Mouse (Mus musculus) small intestine, adult 2 months (tissue): ENCODE measurements around the gene Aven. TPM values are rescaled to one million over a fixed set of nuclear protein-coding genes. Genes with fewer than 3 reads are reported as not detected.

Experiments used
- H3K27ac ChIP-seq: fragments of 200-500 bp; 2 replicates; pipeline ENCODE4 v1.5.1; 2012; ENCODE audit warnings: low read depth, low read length, control low read depth, inconsistent platforms; ENCODE audit not compliant: insufficient read depth
- H3K27me3 ChIP-seq: fragments of 200-500 bp; 2 replicates; pipeline ENCODE4 v1.6.1; 2012; ENCODE audit warnings: mild to moderate bottlenecking, moderate library complexity, low read length, inconsistent platforms; ENCODE audit not compliant: control insufficient read depth, insufficient read depth
- H3K36me3 ChIP-seq: fragments of 200-500 bp; 2 replicates; pipeline ENCODE4 v1.6.1; 2012; ENCODE audit warnings: mild to moderate bottlenecking, low read length, control low read depth, inconsistent platforms; ENCODE audit not compliant: control insufficient read depth, insufficient read depth
- H3K4me1 ChIP-seq: fragments of 200-500 bp; 2 replicates; pipeline ENCODE4 v1.6.1; 2012; ENCODE audit warnings: low read length, inconsistent platforms, mixed read lengths; ENCODE audit not compliant: control insufficient read depth, insufficient read depth, insufficient read length
- H3K4me3 ChIP-seq: fragments of 200-500 bp; 2 replicates; pipeline ENCODE4 v1.5.1; 2012; ENCODE audit warnings: low read depth, mild to moderate bottlenecking, control low read depth, inconsistent platforms, low read length, moderate library complexity
- CTCF ChIP-seq: fragments of 200-500 bp; IDR thresholded peaks from 2 replicates; pipeline ENCODE4 v1.5.1; 2012; ENCODE audit warnings: low read depth, mild to moderate bottlenecking, control low read depth, inconsistent platforms, low read length, moderate library complexity, mixed read lengths; ENCODE audit not compliant: insufficient replicate concordance, insufficient read length; ENCODE audit errors: extremely low read depth
- POLR2A ChIP-seq: fragments of 200-500 bp; IDR thresholded peaks from 2 replicates; pipeline ENCODE4 v1.6.1; 2012; ENCODE audit warnings: low read depth, mild to moderate bottlenecking, control low read depth, inconsistent platforms, low read length, moderate library complexity
- WGBS: fragments of 180-500 bp; shearing (Covaris S2); methylation state at CpG from one replicate; pipeline ENCODE4 v1.1.7; 2018; 5-methylcytosine and 5-hydroxymethylcytosine counted together
- polyA plus RNA-seq: library from polyadenylated mRNA; depleted of rRNA; stranded (reverse); fragments of >200 nt; gene quantifications from 2 replicates; pipeline ENCODE4 v1.2.3, GENCODE M21; 2012

The Aven gene
- polyA plus RNA-seq, 1 experiment: 2.2 TPM

DNA sequence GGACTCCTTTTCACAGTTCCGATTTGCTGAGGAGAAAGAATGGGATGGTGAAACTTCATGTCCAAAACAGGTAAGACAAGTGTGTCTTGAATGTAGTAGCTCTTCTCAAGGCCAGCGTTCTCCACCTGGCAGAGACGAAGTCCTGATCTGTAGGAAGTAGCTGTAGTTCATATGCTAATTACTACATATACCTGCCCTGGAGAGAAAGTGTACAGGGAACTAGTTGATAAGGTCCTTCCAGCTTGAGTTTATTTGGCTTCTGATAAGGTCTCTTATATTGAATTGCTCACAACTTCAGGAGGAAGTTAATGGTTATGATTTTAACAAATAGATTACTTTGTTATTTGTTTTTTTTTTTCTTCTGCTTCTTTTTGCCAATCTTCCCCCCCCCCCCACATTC, 132.4 kb downstream of the Aven start:
- Histone ChIP-seq H3K36me3 (0 out of 2 replicates have a peak, but pooled peaks cover 2% of the 10 kb centered on the region), H3K27ac (no peak overlapping the region), H3K27me3 (no peaks in the 10 kb centered on the region), H3K4me3 (no peak overlapping the region), H3K4me1 (peaks cover 3% of the 10 kb centered on the region; the same call in 1 of the 2 replicates)
- 25% methylated on average over 3 of the region's 3 CpGs for WGBS
- TF ChIP-seq POLR2A (no peak), CTCF (no peak)

DNA sequence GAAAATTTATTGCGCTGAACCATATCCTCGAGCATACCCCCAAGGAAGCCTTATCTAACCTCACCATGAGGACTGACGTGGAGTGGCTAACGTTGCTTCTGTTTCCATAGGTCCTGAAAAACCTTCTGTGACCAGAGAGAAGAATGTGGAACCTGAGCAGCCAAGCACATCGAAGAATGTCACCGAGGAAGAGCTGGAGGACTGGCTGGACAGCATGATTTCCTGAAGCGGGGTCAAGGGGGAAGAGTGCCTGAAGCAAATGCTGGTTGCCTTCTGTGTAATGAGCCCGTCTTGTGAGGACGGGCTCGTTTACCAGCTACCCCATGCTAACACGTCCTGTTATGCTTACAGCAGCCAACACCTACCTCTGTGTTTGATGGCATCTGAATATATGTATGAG, 137.9 kb downstream of the Aven start:
- Histone ChIP-seq H3K36me3 (peaks cover 13% of the 10 kb centered on the region), H3K4me1 (peaks cover under 1% of the 10 kb centered on the region; the same call in 1 of the 2 replicates), H3K27ac (no peak overlapping the region), H3K4me3 (no peak overlapping the region), H3K27me3 (no peaks in the 10 kb centered on the region)
- TF ChIP-seq POLR2A (no peak), CTCF (no peak)
- WGBS: 86% methylated on average over 11 of the region's 11 CpGs

DNA sequence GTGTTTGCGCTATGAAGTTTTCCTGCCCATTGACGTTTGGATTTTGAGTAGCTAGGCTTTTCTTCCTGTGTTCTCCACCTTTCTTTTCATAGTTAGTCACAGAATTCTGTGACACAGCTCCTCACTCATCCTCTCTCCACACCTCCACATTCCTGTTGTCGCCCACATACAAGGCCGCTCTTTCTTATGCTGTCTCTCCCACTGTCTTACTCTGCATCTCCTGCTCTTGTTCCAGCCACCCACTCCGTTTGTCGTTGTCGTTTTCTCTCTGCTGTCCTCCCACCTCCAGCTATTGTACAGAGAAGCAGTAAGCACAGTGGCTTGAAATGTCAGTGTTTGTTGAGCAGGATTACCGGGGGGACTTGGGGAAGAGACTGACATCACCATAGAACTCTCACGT, 139.8 kb downstream of the Aven start:
- H3K27me3 ChIP-seq: no peaks in the 10 kb centered on the region
- WGBS: 87% methylated on average over 9 of the region's 9 CpGs
- H3K27ac ChIP-seq: no peak overlapping the region
- TF ChIP-seq POLR2A (no peak), CTCF (no peak)
- H3K36me3 ChIP-seq: peaks cover 13% of the 10 kb centered on the region
- no peak overlapping the region for H3K4me3 ChIP-seq
- no peaks in the 10 kb centered on the region for H3K4me1 ChIP-seq

DNA sequence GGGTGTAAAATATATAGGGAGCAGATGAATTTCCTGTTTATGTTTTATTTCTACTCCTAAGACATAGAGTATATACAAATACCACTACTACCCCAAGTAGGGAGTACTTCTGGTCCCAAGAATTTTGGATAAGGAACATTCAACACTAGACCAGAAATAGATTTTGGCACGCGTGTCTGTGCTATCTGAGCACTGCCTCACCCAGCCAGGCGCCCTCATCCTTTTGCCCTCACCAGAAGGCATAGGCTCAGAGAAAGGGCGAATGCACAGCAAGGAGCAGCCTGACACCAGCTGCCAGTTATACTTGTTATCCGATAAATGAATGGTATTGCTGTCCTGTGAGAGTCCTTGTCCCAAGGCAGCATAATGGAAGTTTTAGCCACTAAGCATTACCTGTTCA, 144.4 kb downstream of the Aven start:
- Histone ChIP-seq H3K27ac (no peak overlapping the region), H3K36me3 (0 out of 2 replicates have a peak, but pooled peaks cover 1% of the 10 kb centered on the region), H3K4me1 (no peaks in the 10 kb centered on the region), H3K27me3 (no peaks in the 10 kb centered on the region), H3K4me3 (no peak overlapping the region)
- 84% methylated on average over 5 of the region's 5 CpGs for WGBS
- no peak for TF ChIP-seq POLR2A
- TF ChIP-seq CTCF: no peak

DNA sequence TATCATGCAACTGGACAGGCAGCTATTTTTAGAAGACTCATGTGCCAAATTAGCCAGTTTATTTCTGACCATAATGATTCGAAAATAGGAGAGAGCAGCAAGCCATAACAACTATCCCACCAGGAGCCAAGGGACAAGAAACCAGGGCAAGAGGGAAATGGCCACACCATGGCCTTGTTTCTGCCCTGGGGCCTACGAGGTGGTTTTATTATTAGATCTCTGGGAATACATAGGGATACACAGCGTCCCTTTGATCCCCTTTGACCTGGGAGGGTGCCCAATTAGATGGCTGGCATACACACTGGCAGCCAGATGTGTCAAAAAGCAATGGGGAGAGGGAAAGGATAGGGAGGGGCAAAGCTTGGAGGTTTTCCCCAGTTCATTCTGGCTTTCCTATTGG, 161.1 kb downstream of the Aven start:
- Histone ChIP-seq H3K36me3 (no peaks in the 10 kb centered on the region), H3K4me1 (peaks cover 2% of the 10 kb centered on the region; the same call in 1 of the 2 replicates), H3K27me3 (no peaks in the 10 kb centered on the region), H3K4me3 (no peak overlapping the region), H3K27ac (no peak overlapping the region)
- no peak for TF ChIP-seq POLR2A
- TF ChIP-seq CTCF: no peak
- 62% methylated on average over 3 of the region's 3 CpGs for WGBS

DNA sequence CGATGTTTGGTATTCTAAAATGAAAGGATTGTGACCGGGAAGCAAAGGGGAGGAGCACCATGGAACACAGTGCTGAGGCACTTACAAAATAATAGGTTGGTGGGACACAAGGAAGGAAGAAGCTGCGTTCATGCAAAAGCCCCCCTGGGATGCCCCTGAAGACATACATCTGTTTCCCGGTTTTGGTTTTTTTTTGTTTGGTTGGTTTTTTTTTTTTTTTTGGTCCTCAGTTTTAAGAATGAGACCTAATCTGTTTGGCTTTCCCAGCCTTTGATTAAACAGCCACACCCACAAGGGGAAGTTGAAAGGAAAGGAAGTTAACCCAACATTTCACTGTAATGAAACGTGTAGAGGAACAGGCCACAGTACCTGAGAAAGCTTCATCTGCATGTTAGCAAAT, 163.4 kb downstream of the Aven start:
- TF ChIP-seq POLR2A (no peak), CTCF (no peak)
- WGBS: 36% methylated on average over 5 of the region's 5 CpGs
- H3K4me3 ChIP-seq: no peak overlapping the region

DNA sequence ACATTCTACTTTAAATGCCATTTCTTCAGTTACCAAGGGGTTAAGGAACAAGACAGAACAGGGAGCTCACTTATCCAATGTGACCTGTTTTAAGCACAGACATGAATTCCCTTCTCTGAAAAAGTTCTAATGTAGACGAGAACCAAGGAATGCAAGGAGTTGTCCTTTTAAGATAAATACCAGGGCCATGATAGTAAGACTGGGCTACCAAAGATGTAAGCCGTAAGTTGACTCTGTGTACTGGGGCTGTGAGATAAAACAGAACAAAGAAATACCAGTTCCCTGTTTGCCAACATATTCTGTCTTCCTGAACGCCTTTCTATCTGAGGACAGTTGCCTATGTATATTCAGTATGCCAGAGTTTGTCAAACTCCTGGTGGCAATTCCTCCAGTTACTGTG, 176.7 kb downstream of the Aven start:
- TF ChIP-seq POLR2A (no peak), CTCF (no peak)
- no peak overlapping the region for H3K27ac ChIP-seq
- H3K36me3 ChIP-seq: no peaks in the 10 kb centered on the region
- 57% methylated on average over 3 of the region's 3 CpGs for WGBS
- no peaks in the 10 kb centered on the region for H3K27me3 ChIP-seq
- H3K4me1 ChIP-seq: no peaks in the 10 kb centered on the region
- H3K4me3 ChIP-seq: no peak overlapping the region

More for the DNA sequence above, 163.4 kb downstream of the Aven start:
- Histone ChIP-seq H3K36me3 (no peaks in the 10 kb centered on the region), H3K27ac (no peak overlapping the region), H3K27me3 (no peaks in the 10 kb centered on the region), H3K4me1 (peaks cover 2% of the 10 kb centered on the region; the same call in 1 of the 2 replicates)

DNA sequence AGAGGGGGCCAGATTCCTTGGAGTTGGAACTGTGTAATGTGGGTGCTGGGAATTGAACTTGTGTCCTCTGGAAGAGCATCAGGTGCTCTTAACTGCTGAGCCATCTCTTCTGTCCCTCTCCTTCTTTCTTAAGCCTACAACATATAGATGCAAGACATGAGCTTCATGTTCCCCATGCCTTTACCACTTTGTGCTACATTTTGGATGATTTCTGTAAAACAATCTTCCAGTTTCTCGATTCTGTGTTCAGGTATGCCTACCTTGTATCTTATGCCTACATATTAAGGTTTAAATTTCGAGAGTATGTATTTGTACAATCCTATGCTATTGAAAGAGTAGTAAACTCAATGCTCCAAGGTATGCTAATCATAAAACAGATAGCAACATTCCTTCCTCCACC, 183.4 kb downstream of the Aven start:
- 60% methylated on average over 2 of the region's 2 CpGs for WGBS
- Histone ChIP-seq H3K27ac (no peak overlapping the region), H3K4me3 (no peak overlapping the region), H3K4me1 (no peaks in the 10 kb centered on the region), H3K27me3 (no peaks in the 10 kb centered on the region), H3K36me3 (no peaks in the 10 kb centered on the region)
- TF ChIP-seq CTCF: no peak
- no peak for TF ChIP-seq POLR2A
